Mouse (Mus musculus): ENCODE data around the gene Cpeb3. TPM values are rescaled to one million over a fixed set of nuclear protein-coding genes. Genes with fewer than 3 reads are reported as not detected.

Gene Cpeb3
- polyA plus RNA-seq, 1 experiment: 2.6 TPM

- TF ChIP-seq POLR2AphosphoS2 (IDR thresholded peaks at IDR 0.05; ENCODE audit: insufficient read length, low read depth) (no peak), E2F4 (IDR thresholded peaks at IDR 0.05; ENCODE audit: insufficient read depth) (no peak), POLR2A (IDR thresholded peaks at IDR 0.05; ENCODE audit: insufficient read length, low read depth) (no peak), TCF12 (IDR thresholded peaks at IDR 0.05; ENCODE audit: insufficient read depth, poor library complexity, severe bottlenecking) (no peak)
- no peaks in the 10 kb centered on the region for H3K36me3 ChIP-seq (ENCODE audit: control insufficient read depth, insufficient read depth)
- H3ac ChIP-seq (ENCODE audit: control insufficient read depth, insufficient read length): no peak overlapping the region
- no peak overlapping the region for H3K4me2 ChIP-seq (ENCODE audit: low read depth)
- H3K4me3 ChIP-seq: no peak overlapping the region
- no peaks in the 10 kb centered on the region for H3K79me2 ChIP-seq (ENCODE audit: control insufficient read depth, insufficient read depth)
- no peaks in the 10 kb centered on the region for H3K27me3 ChIP-seq (ENCODE audit: control insufficient read depth, insufficient read depth, insufficient read length)
Measured at GRCm38 (mm10) chr19:37128461-37128860, 79.9 kb downstream of the Cpeb3 start.

GRCm38 (mm10) chr19:37127018-37127567, 81.3 kb downstream of the Cpeb3 start:
- no peak overlapping the region for H3K4me3 ChIP-seq
- no peak overlapping the region for H3ac ChIP-seq (ENCODE audit: control insufficient read depth, insufficient read length)
- H3K36me3 ChIP-seq (ENCODE audit: control insufficient read depth, insufficient read depth): no peaks in the 10 kb centered on the region
- no peaks in the 10 kb centered on the region for H3K79me2 ChIP-seq (ENCODE audit: control insufficient read depth, insufficient read depth)
- no peak overlapping the region for H3K4me2 ChIP-seq (ENCODE audit: low read depth)
- TF ChIP-seq SRF (IDR thresholded peaks at IDR 0.05; ENCODE audit: control insufficient read depth, insufficient read length, low read depth): no peak
- TF ChIP-seq REST (IDR thresholded peaks at IDR 0.05; ENCODE audit: insufficient read depth, insufficient read length): no peak
- no peak for TF ChIP-seq MYOG (IDR thresholded peaks at IDR 0.05; ENCODE audit: control insufficient read depth in 1 of 3, insufficient read depth in 1 of 3, insufficient read length in 2 of 3, low read depth in 2 of 3)
- no peak for TF ChIP-seq MYOD1 (IDR thresholded peaks at IDR 0.05; ENCODE audit: control insufficient read depth in 1 of 3, insufficient read length in 2 of 3, low read depth in 2 of 3)
- no peak for TF ChIP-seq CEBPB (IDR thresholded peaks at IDR 0.05; ENCODE audit: insufficient read depth, poor library complexity, severe bottlenecking)
- no peak for TF ChIP-seq TCF12 (IDR thresholded peaks at IDR 0.05; ENCODE audit: insufficient read depth, poor library complexity, severe bottlenecking)
- TF ChIP-seq POLR2AphosphoS2 (IDR thresholded peaks at IDR 0.05; ENCODE audit: insufficient read length, low read depth): no peak
- no peak for TF ChIP-seq USF1 (IDR thresholded peaks at IDR 0.05; ENCODE audit: low read depth)
- no peak for TF ChIP-seq MAX (IDR thresholded peaks at IDR 0.05; ENCODE audit: low read depth)
- no peak for TF ChIP-seq E2F4 (IDR thresholded peaks at IDR 0.05; ENCODE audit: insufficient read depth)
- TF ChIP-seq TCF3 (IDR thresholded peaks at IDR 0.05; ENCODE audit: insufficient read length, low read depth): no peak
- no peak for TF ChIP-seq POLR2A (IDR thresholded peaks at IDR 0.05; ENCODE audit: insufficient read length, low read depth)
- H3K27me3 ChIP-seq (ENCODE audit: control insufficient read depth, insufficient read depth, insufficient read length): no peaks in the 10 kb centered on the region

DNA sequence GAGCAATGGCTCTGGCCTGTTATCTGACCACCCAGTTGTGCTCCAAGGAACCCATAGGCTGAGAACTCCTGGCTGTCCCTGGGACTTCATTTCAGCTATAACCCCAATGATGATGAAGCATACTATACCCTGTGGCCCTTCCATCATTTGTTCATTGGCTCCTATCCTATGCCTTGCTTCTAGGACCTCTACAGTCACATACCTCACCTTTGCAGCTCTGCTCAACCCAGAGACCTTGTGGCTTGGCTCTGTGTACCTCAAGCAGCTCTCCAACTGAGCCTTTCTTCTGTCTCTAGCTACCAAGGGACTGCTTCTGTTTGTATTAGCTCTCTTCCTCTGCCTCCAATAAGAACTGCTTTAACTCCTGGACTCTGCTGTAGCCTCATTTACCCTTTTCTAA, 83.4 kb downstream of the Cpeb3 start:
- Histone ChIP-seq H3K4me3 (no peak overlapping the region), H3K27me3 (ENCODE audit: control insufficient read depth, insufficient read depth, insufficient read length) (no peaks in the 10 kb centered on the region), H3K79me2 (ENCODE audit: control insufficient read depth, insufficient read depth) (no peaks in the 10 kb centered on the region), H3K36me3 (ENCODE audit: control insufficient read depth, insufficient read depth) (no peaks in the 10 kb centered on the region), H3ac (ENCODE audit: control insufficient read depth, insufficient read length) (no peak overlapping the region), H3K4me2 (ENCODE audit: low read depth) (no peak overlapping the region)
- no peak for TF ChIP-seq REST (IDR thresholded peaks at IDR 0.05; ENCODE audit: insufficient read depth, insufficient read length)
- TF ChIP-seq POLR2AphosphoS2 (IDR thresholded peaks at IDR 0.05; ENCODE audit: insufficient read length, low read depth): no peak
- TF ChIP-seq MAX (IDR thresholded peaks at IDR 0.05; ENCODE audit: low read depth): no peak
- TF ChIP-seq E2F4 (IDR thresholded peaks at IDR 0.05; ENCODE audit: insufficient read depth): no peak
- no peak for TF ChIP-seq TCF3 (IDR thresholded peaks at IDR 0.05; ENCODE audit: insufficient read length, low read depth)
- no peak for TF ChIP-seq SRF (IDR thresholded peaks at IDR 0.05; ENCODE audit: control insufficient read depth, insufficient read length, low read depth)
- no peak for TF ChIP-seq MYOG (IDR thresholded peaks at IDR 0.05; ENCODE audit: control insufficient read depth in 1 of 3, insufficient read depth in 1 of 3, insufficient read length in 2 of 3, low read depth in 2 of 3)
- no peak for TF ChIP-seq USF1 (IDR thresholded peaks at IDR 0.05; ENCODE audit: low read depth)
- no peak for TF ChIP-seq CEBPB (IDR thresholded peaks at IDR 0.05; ENCODE audit: insufficient read depth, poor library complexity, severe bottlenecking)
- TF ChIP-seq POLR2A (IDR thresholded peaks at IDR 0.05; ENCODE audit: insufficient read length, low read depth): no peak
- no peak for TF ChIP-seq TCF12 (IDR thresholded peaks at IDR 0.05; ENCODE audit: insufficient read depth, poor library complexity, severe bottlenecking)
- no peak for TF ChIP-seq MYOD1 (IDR thresholded peaks at IDR 0.05; ENCODE audit: control insufficient read depth in 1 of 3, insufficient read length in 2 of 3, low read depth in 2 of 3)

DNA sequence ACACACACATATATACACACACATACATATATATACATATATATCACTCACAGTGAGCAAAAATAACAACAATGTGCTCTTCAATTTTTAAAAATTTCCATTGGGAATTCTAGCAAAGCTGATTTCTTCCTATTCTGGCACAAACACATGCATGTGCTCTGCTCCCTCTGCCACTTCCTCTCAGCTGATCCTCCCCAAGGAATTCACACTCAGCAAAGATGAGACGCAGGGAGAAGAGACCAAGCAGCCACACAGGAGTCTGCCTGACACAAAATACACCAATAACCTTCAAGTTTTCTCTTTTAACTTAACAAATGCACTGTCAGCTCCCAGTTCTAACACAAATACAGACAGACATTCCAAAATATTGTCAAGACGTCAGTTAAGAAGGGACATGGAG, 89.1 kb downstream of the Cpeb3 start:
- TF ChIP-seq POLR2AphosphoS2 (IDR thresholded peaks at IDR 0.05; ENCODE audit: insufficient read length, low read depth) (no peak), USF1 (IDR thresholded peaks at IDR 0.05; ENCODE audit: low read depth) (no peak), POLR2A (IDR thresholded peaks at IDR 0.05; ENCODE audit: insufficient read length, low read depth) (no peak), E2F4 (IDR thresholded peaks at IDR 0.05; ENCODE audit: insufficient read depth) (no peak), REST (IDR thresholded peaks at IDR 0.05; ENCODE audit: insufficient read depth, insufficient read length) (no peak), SRF (IDR thresholded peaks at IDR 0.05; ENCODE audit: control insufficient read depth, insufficient read length, low read depth) (no peak), TCF12 (IDR thresholded peaks at IDR 0.05; ENCODE audit: insufficient read depth, poor library complexity, severe bottlenecking) (no peak), CEBPB (IDR thresholded peaks at IDR 0.05; ENCODE audit: insufficient read depth, poor library complexity, severe bottlenecking) (no peak), MYOG (IDR thresholded peaks at IDR 0.05; ENCODE audit: control insufficient read depth in 1 of 3, insufficient read depth in 1 of 3, insufficient read length in 2 of 3, low read depth in 2 of 3) (no peak)
- Histone ChIP-seq H3K4me2 (ENCODE audit: low read depth) (no peak overlapping the region), H3K27me3 (ENCODE audit: control insufficient read depth, insufficient read depth, insufficient read length) (no peaks in the 10 kb centered on the region), H3K4me3 (no peak overlapping the region), H3K79me2 (ENCODE audit: control insufficient read depth, insufficient read depth) (no peaks in the 10 kb centered on the region), H3K36me3 (ENCODE audit: control insufficient read depth, insufficient read depth) (no peaks in the 10 kb centered on the region), H3ac (ENCODE audit: control insufficient read depth, insufficient read length) (no peak overlapping the region)

GRCm38 (mm10) chr19:37115824-37116223, 92.6 kb downstream of the Cpeb3 start:
- no peak overlapping the region for H3K4me2 ChIP-seq (ENCODE audit: low read depth)
- H3ac ChIP-seq (ENCODE audit: control insufficient read depth, insufficient read length): no peak overlapping the region
- no peaks in the 10 kb centered on the region for H3K79me2 ChIP-seq (ENCODE audit: control insufficient read depth, insufficient read depth)
- no peaks in the 10 kb centered on the region for H3K36me3 ChIP-seq (ENCODE audit: control insufficient read depth, insufficient read depth)
- H3K4me3 ChIP-seq: no peak overlapping the region
- TF ChIP-seq TCF12 (IDR thresholded peaks at IDR 0.05; ENCODE audit: insufficient read depth, poor library complexity, severe bottlenecking) (no peak), E2F4 (IDR thresholded peaks at IDR 0.05; ENCODE audit: insufficient read depth) (no peak), USF1 (IDR thresholded peaks at IDR 0.05; ENCODE audit: low read depth) (no peak), TCF3 (IDR thresholded peaks at IDR 0.05; ENCODE audit: insufficient read length, low read depth) (no peak), SRF (IDR thresholded peaks at IDR 0.05; ENCODE audit: control insufficient read depth, insufficient read length, low read depth) (no peak), REST (IDR thresholded peaks at IDR 0.05; ENCODE audit: insufficient read depth, insufficient read length) (no peak), MAX (IDR thresholded peaks at IDR 0.05; ENCODE audit: low read depth) (no peak), CEBPB (IDR thresholded peaks at IDR 0.05; ENCODE audit: insufficient read depth, poor library complexity, severe bottlenecking) (no peak)
- no peaks in the 10 kb centered on the region for H3K27me3 ChIP-seq (ENCODE audit: control insufficient read depth, insufficient read depth, insufficient read length)
